Mouse (Mus musculus): ENCODE results near the gene Pik3ap1.

- TF ChIP-seq CTCF (conservative IDR thresholded peaks at IDR 0.05; ENCODE audit: low read length) (no peak), POU5F1 (IDR thresholded peaks at IDR 0.05; ENCODE audit: borderline replicate concordance, low read length) (no peak), NANOG (IDR thresholded peaks at IDR 0.05; ENCODE audit: borderline replicate concordance, low read length) (peak; percentile 77; the same call in 1 of the 2 replicates)
These were observed 18.6 kb downstream of the Pik3ap1 start for GRCm38 (mm10) chr19:41366192-41366853.
